Mouse (Mus musculus): ENCODE data around the gene Itgb7. TPM values are rescaled to one million over a fixed set of nuclear protein-coding genes. Genes with fewer than 3 reads are reported as not detected.
A peak's percentile ranks its signal among the peaks of the same experiment; 100 is the strongest.

Gene Itgb7
- polyA plus RNA-seq, 1 experiment from 2014 or later: 1.7 TPM

DNA sequence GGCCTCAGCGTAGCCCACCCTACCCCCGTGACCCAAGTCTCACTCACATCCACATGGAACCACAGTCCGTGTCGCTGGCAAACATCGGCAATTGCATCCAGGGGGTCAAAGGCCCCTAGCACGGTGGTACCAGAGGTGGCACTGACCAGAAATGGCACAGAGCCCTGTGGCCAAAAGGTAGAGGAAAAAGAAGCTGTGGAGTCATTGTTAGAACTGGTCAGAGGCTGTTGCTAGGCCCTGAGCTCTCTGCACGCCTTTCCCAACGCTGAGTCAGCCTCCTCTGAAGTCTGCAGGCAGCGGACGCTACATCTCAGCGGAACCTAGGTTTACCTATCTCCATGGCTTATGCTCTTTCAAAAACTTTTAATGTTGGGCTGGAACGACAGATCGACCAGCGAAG lies 51.8 kb downstream of the Itgb7 start:
- H3K36me3 ChIP-seq: peaks cover 26% of the 10 kb centered on the region
- H3K27ac ChIP-seq (replicated peaks): no peak overlapping the region
- H3K27me3 ChIP-seq: no peaks in the 10 kb centered on the region
- H3K9me3 ChIP-seq: no peaks in the 10 kb centered on the region
- ATAC-seq (ENCODE audit: low read depth): no peak
- H3K9ac ChIP-seq: no peak overlapping the region
- WGBS: 89% methylated on average over 14 of the region's 14 CpGs
- H3K4me3 ChIP-seq: no peak overlapping the region
- no peak overlapping the region for H3K4me2 ChIP-seq
- no peaks in the 10 kb centered on the region for H3K4me1 ChIP-seq (replicated peaks)

GRCm38 (mm10) chr15:102179106-102179505 lies 52.6 kb downstream of the Itgb7 start:
- Histone ChIP-seq H3K27ac (replicated peaks) (no peak overlapping the region), H3K27me3 (no peaks in the 10 kb centered on the region), H3K4me1 (replicated peaks) (no peaks in the 10 kb centered on the region), H3K4me3 (no peak overlapping the region), H3K36me3 (peaks cover 21% of the 10 kb centered on the region), H3K9ac (no peak overlapping the region), H3K4me2 (no peak overlapping the region), H3K9me3 (no peaks in the 10 kb centered on the region)
- WGBS: 78% methylated on average over 9 of the region's 9 CpGs
- ATAC-seq (ENCODE audit: low read depth): no peak

GRCm38 (mm10) chr15:102178279-102178678 lies 53.5 kb downstream of the Itgb7 start:
- 22% methylated on average over 6 of the region's 6 CpGs for WGBS

GRCm38 (mm10) chr15:102177417-102177816 lies 54.3 kb downstream of the Itgb7 start:
- Histone ChIP-seq H3K9me3 (no peaks in the 10 kb centered on the region), H3K36me3 (peaks cover 13% of the 10 kb centered on the region), H3K4me1 (replicated peaks) (no peaks in the 10 kb centered on the region), H3K4me2 (no peak overlapping the region), H3K27me3 (no peaks in the 10 kb centered on the region), H3K27ac (replicated peaks) (no peak overlapping the region), H3K4me3 (no peak overlapping the region), H3K9ac (no peak overlapping the region)
- WGBS: 87% methylated on average over 8 of the region's 8 CpGs
- ATAC-seq (ENCODE audit: low read depth): no peak

More at GRCm38 (mm10) chr15:102178279-102178678, 53.5 kb downstream of the Itgb7 start:
- Histone ChIP-seq H3K4me2 (no peak overlapping the region), H3K9me3 (no peaks in the 10 kb centered on the region), H3K9ac (no peak overlapping the region), H3K27ac (replicated peaks) (no peak overlapping the region), H3K4me3 (no peak overlapping the region), H3K4me1 (replicated peaks) (no peaks in the 10 kb centered on the region), H3K27me3 (no peaks in the 10 kb centered on the region), H3K36me3 (peaks cover 16% of the 10 kb centered on the region)
- 0 out of 2 replicates have a peak, but pooled peaks have one; percentile 32 for ATAC-seq (ENCODE audit: low read depth)

DNA sequence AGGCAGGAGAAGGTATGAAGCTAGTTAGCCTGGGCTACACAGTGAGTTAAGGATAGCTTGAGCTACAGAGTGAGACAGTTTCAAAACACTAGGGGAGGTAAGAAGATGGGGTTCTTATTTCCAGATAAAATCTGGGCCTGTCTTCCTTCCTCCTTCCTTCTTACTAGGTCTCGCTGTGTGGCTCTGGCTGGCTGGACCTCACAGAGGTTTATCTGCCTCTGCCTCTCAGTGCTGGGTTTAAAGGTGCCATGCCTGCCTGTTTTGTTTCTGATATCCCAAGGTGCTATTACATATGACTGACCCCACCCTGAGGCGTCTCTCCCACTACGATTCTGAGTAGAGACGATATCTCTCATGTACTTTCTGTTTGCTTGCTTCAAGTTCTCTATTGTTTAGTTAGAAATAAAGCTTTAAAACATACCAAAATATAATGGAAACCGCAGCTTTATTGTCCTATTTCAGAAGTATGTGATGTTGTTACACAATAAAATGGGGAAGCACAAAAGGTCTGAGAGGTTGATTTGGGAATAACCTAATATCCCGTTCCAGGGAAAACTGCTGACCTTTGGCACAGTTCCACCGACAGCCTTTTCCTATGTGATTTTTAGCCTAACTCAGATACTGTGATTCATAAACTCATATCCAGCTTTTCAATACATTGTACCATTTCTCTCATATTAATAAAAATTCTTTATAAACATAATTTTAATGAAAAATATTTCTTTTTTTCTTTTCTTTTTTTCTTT lies 55.0 kb downstream of the Itgb7 start:
- 89% methylated on average over 7 of the region's 7 CpGs for WGBS
- ATAC-seq (ENCODE audit: low read depth): no peak
- Histone ChIP-seq H3K27me3 (no peaks in the 10 kb centered on the region), H3K9ac (no peak overlapping the region), H3K4me1 (replicated peaks) (no peaks in the 10 kb centered on the region), H3K27ac (replicated peaks) (no peak overlapping the region), H3K4me3 (no peak overlapping the region), H3K9me3 (no peaks in the 10 kb centered on the region), H3K4me2 (no peak overlapping the region), H3K36me3 (peaks cover 13% of the 10 kb centered on the region)

DNA sequence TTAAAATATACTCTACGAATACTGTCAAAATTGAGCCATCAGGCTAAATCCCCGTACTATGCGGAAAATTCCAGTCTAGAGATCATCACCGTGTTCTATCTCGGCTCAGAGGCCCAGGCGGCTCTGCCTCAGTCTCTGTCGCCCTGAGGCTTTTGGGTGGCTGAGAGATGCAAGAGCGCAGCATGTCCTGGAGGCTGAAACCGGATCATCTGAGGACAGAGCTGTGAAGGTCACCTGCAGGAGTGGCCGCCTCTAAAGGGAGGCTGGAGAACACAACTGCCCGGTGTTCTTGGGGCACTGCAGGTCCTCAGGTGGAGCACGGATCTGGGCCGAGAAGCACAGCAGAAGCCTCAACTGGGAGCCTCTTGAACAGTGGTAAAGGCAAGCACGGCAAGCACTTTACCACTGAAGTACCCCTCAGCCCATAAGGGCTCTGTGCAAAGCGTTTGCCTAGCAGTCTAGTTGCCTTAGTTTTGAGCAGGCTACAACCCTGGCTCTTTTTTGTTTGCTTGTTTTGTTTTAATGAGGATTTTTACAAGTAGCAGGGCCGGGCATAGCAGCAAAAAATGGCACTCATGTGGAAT lies 55.9 kb downstream of the Itgb7 start:
- H3K27ac ChIP-seq (replicated peaks): no peak overlapping the region
- no peak for ATAC-seq (ENCODE audit: low read depth)
- 90% methylated on average over 16 of the region's 16 CpGs for WGBS

GRCm38 (mm10) chr15:102173581-102173980 lies 58.2 kb downstream of the Itgb7 start:
- Histone ChIP-seq H3K27me3 (no peaks in the 10 kb centered on the region), H3K27ac (replicated peaks) (no peak overlapping the region), H3K9me3 (no peaks in the 10 kb centered on the region), H3K9ac (no peak overlapping the region), H3K4me1 (replicated peaks) (no peaks in the 10 kb centered on the region), H3K4me2 (no peak overlapping the region), H3K4me3 (no peak overlapping the region), H3K36me3 (peaks cover 10% of the 10 kb centered on the region)
- WGBS: 84% methylated on average over 3 of the region's 3 CpGs
- ATAC-seq (ENCODE audit: low read depth): no peak

More for the DNA sequence above, 55.9 kb downstream of the Itgb7 start:
- H3K4me2 ChIP-seq: no peak overlapping the region
- H3K4me3 ChIP-seq: no peak overlapping the region
- no peaks in the 10 kb centered on the region for H3K4me1 ChIP-seq (replicated peaks)
- H3K9ac ChIP-seq: no peak overlapping the region
- H3K27me3 ChIP-seq: no peaks in the 10 kb centered on the region
- H3K36me3 ChIP-seq: peaks cover 13% of the 10 kb centered on the region
- no peaks in the 10 kb centered on the region for H3K9me3 ChIP-seq

DNA sequence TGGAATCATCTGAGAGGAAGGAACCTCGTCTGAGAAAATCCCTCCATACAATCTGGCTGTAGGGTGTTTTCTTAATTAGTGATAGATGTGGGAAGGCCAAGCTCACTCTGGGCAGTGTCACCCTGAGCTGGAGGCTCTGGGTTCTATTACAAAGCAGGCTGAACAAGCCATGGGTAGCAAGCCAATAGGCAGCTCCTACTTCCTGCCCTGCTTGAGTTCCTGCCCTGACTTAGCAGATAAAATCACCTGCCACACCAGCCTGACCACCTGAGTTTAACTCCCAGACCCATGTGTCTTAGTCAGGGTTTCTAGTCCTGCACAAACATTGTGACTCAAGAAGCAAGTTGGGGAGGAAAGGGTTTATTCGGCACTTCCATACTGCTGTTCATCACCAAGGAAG lies 62.7 kb downstream of the Itgb7 start:
- ATAC-seq (ENCODE audit: low read depth): no peak

GRCm38 (mm10) chr15:102167620-102168021 lies 64.1 kb downstream of the Itgb7 start:
- ATAC-seq (ENCODE audit: low read depth): no peak
- 61% methylated on average over 6 of the region's 6 CpGs for WGBS

More for the DNA sequence above, 62.7 kb downstream of the Itgb7 start:
- Histone ChIP-seq H3K27me3 (no peaks in the 10 kb centered on the region), H3K4me1 (replicated peaks) (no peaks in the 10 kb centered on the region), H3K27ac (replicated peaks) (no peak overlapping the region), H3K9ac (no peak overlapping the region), H3K4me3 (no peak overlapping the region), H3K4me2 (no peak overlapping the region), H3K36me3 (no peaks in the 10 kb centered on the region), H3K9me3 (no peaks in the 10 kb centered on the region)
- WGBS: 68% methylated on average over 2 of the region's 2 CpGs

More at GRCm38 (mm10) chr15:102167620-102168021, 64.1 kb downstream of the Itgb7 start:
- H3K4me2 ChIP-seq: no peak overlapping the region
- H3K27ac ChIP-seq (replicated peaks): no peak overlapping the region
- no peaks in the 10 kb centered on the region for H3K27me3 ChIP-seq
- no peak overlapping the region for H3K9ac ChIP-seq
- no peaks in the 10 kb centered on the region for H3K36me3 ChIP-seq
- H3K4me1 ChIP-seq (replicated peaks): no peaks in the 10 kb centered on the region
- no peaks in the 10 kb centered on the region for H3K9me3 ChIP-seq
- H3K4me3 ChIP-seq: no peak overlapping the region

Other genes with a start within 250 kb of the Itgb7 start
- 0.82 and 4.3 TPM in 2 replicates for gene Krt8, start 227.5 kb downstream of the Itgb7 start, polyA plus RNA-seq (2015; fragmentation: Nextera tagmentation; extraction: Ambion mirVana)
- gene Krt18, start 203.8 kb downstream of the Itgb7 start, polyA plus RNA-seq (2015; fragmentation: Nextera tagmentation; extraction: Ambion mirVana): 1.4 and 3.8 TPM in 2 replicates
- gene Eif4b, start 158.2 kb downstream of the Itgb7 start, polyA plus RNA-seq (2015; fragmentation: Nextera tagmentation; extraction: Ambion mirVana): 81.2 and 90.3 TPM in 2 replicates
- gene Tns2, start 131.5 kb downstream of the Itgb7 start, polyA plus RNA-seq (2015; fragmentation: Nextera tagmentation; extraction: Ambion mirVana): 10.5 and 15.9 TPM in 2 replicates
- 54.1 and 55.9 TPM in 2 replicates for gene Spryd3, start 95.7 kb downstream of the Itgb7 start, polyA plus RNA-seq (2015; fragmentation: Nextera tagmentation; extraction: Ambion mirVana)
- gene Igfbp6, start 87.6 kb downstream of the Itgb7 start, polyA plus RNA-seq (2015; fragmentation: Nextera tagmentation; extraction: Ambion mirVana): 0.36 and 1.2 TPM in 2 replicates
- 0.11 TPM in 1 of 2 replicates, not detected in the other for gene Soat2, start 81.4 kb downstream of the Itgb7 start, polyA plus RNA-seq (2015; fragmentation: Nextera tagmentation; extraction: Ambion mirVana)
- 64.8 and 67.9 TPM in 2 replicates for gene Zfp740, start 28.7 kb downstream of the Itgb7 start, polyA plus RNA-seq (2015; fragmentation: Nextera tagmentation; extraction: Ambion mirVana)
- 35.9 and 38.8 TPM in 2 replicates for gene Csad, start 27.2 kb downstream of the Itgb7 start, polyA plus RNA-seq (2015; fragmentation: Nextera tagmentation; extraction: Ambion mirVana)
- 8.5 and 12.5 TPM in 2 replicates for gene Rarg, start 25.6 kb upstream of the Itgb7 start, polyA plus RNA-seq (2015; fragmentation: Nextera tagmentation; extraction: Ambion mirVana)
- gene Gm9918, start 38.6 kb upstream of the Itgb7 start, polyA plus RNA-seq (2015; fragmentation: Nextera tagmentation; extraction: Ambion mirVana): 0.14 TPM in 1 of 2 replicates, not detected in the other
- 52.0 and 54.0 TPM in 2 replicates for gene Mfsd5, start 47.5 kb upstream of the Itgb7 start, polyA plus RNA-seq (2015; fragmentation: Nextera tagmentation; extraction: Ambion mirVana)
- 5.6 and 7.5 TPM in 2 replicates for gene Espl1, start 64.3 kb upstream of the Itgb7 start, polyA plus RNA-seq (2015; fragmentation: Nextera tagmentation; extraction: Ambion mirVana)
- 438 and 480 TPM in 2 replicates for gene Pfdn5, start 94.2 kb upstream of the Itgb7 start, polyA plus RNA-seq (2015; fragmentation: Nextera tagmentation; extraction: Ambion mirVana)
- gene Myg1, start 99.8 kb upstream of the Itgb7 start, polyA plus RNA-seq (2015; fragmentation: Nextera tagmentation; extraction: Ambion mirVana): 74.0 and 82.6 TPM in 2 replicates
- gene Aaas, start 118.8 kb upstream of the Itgb7 start, polyA plus RNA-seq (2015; fragmentation: Nextera tagmentation; extraction: Ambion mirVana): 31.3 and 36.8 TPM in 2 replicates
- 0.47 and 0.69 TPM in 2 replicates for gene Sp7, start 135.2 kb upstream of the Itgb7 start, polyA plus RNA-seq (2015; fragmentation: Nextera tagmentation; extraction: Ambion mirVana)
- gene Sp1, start 174.2 kb upstream of the Itgb7 start, polyA plus RNA-seq (2015; fragmentation: Nextera tagmentation; extraction: Ambion mirVana): 4.3 and 6.0 TPM in 2 replicates
- 0.13 and 0.76 TPM in 2 replicates for gene Amhr2, start 213.4 kb upstream of the Itgb7 start, polyA plus RNA-seq (2015; fragmentation: Nextera tagmentation; extraction: Ambion mirVana)
- gene Prr13, start 227.1 kb upstream of the Itgb7 start, polyA plus RNA-seq (2015; fragmentation: Nextera tagmentation; extraction: Ambion mirVana): 88.7 and 100.0 TPM in 2 replicates
- gene Pcbp2, start 238.6 kb upstream of the Itgb7 start, polyA plus RNA-seq (2015; fragmentation: Nextera tagmentation; extraction: Ambion mirVana): 137 and 142 TPM in 2 replicates

All from neural tube, embryonic 13.5 days (tissue).